Mouse (Mus musculus) right cerebral cortex, postnatal 36 days (tissue): ENCODE results near the gene Drc3.

Source experiments
- DNase-seq, 2 experiments: peaks; one replicate each; pipeline ENCODE4 v3.0.0; 2022; ENCODE audit warnings: low spot score in 2 of 2, mixed read lengths in 1 of 2

Drc3 gene

DNA sequence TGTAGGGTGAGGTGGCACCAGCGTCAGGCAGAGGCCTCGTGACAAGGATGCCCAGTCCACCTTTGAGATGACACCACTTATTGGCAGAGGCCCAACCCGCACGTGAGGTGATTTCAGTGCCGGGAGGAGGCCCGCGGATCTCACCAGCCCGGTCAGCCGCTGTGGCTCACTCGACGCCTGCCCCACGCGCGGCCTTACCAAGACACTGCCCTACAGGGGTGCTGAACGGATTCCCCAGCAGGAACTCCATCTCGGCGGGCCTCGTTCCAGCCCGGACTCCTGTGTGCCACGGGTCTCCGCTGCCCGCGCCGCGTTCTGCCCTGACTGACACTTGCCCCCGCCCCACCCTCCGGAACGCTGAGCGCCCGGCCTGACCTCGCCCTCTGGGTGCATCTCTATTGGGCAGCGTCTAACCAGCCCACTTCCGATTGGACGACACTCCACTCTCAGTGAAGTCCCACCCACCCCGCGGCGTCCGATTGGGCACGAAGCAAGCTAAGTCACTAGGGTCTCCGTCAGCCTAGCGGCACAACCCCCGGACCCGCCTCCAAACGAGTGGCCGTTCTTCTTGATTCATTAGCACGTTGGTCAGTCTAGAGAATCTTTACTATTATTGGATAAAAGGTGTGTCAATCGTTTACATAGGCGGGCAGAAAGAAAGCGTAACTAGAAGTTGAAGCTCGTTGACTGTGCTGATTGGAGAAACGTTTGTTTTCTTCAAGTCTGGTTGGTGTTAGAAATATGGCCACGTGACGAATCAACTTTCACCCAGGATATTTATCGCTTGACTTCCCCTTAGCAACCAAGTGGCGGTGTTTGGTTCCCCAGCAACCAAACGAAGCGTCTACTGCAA, at the start of gene Drc3, which contains the start of gene Tom1l2:
Drc3 (plus strand) TSS at position 771 of the 853 bp plus-strand sequence.
Tom1l2 (minus strand) TSS at position 347 of the 853 bp plus-strand sequence.
- DNase-seq: peak; percentile 100

DNA sequence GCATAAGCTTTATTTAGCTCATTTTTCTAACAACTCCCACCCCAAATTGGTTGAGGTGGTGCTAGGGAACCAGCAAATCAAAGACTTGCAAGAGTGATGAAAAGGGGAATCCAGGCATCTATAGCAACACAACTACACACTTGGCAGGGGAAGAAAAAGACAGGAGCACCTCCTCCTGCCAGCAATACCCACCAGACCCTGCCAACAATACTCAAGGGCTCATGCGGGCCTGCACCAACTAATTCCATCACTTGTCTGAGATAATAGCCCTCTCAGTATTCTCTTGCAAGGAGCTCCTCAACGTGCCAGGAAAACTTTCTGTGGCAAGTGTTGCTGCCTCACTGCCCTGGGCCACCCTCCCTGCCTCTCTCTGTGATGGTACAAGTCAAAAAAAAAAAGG, 49.6 kb upstream of the Drc3 start:
- DNase-seq: no peak

GRCm38 (mm10) chr11:60305611-60306010, 47.5 kb upstream of the Drc3 start:
- DNase-seq: no peak

GRCm38 (mm10) chr11:60306834-60307233, 46.3 kb upstream of the Drc3 start:
- DNase-seq: no peak

GRCm38 (mm10) chr11:60307375-60307825, 45.7 kb upstream of the Drc3 start:
- no peak for DNase-seq

GRCm38 (mm10) chr11:60308061-60308460, 45.1 kb upstream of the Drc3 start:
- no peak for DNase-seq

GRCm38 (mm10) chr11:60308506-60309116, 44.5 kb upstream of the Drc3 start:
- no peak for DNase-seq

DNA sequence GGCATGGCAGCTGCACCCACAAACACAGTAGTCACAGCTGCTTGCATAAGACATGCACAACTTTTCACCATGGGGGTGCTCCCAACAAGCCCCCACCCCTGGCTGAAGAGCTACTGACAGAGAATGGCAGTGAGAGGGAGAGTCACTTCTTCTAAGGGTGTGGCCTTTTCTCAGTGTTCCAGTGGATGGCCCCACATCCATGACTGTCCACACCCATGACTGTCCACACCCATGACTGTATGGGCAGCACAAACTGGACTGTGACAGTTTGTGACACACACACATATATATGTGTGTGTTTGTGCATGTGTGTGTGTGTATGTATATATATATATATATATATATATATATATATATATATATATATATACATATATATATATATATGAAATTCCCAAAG, 43.3 kb upstream of the Drc3 start:
- DNase-seq: no peak

DNA sequence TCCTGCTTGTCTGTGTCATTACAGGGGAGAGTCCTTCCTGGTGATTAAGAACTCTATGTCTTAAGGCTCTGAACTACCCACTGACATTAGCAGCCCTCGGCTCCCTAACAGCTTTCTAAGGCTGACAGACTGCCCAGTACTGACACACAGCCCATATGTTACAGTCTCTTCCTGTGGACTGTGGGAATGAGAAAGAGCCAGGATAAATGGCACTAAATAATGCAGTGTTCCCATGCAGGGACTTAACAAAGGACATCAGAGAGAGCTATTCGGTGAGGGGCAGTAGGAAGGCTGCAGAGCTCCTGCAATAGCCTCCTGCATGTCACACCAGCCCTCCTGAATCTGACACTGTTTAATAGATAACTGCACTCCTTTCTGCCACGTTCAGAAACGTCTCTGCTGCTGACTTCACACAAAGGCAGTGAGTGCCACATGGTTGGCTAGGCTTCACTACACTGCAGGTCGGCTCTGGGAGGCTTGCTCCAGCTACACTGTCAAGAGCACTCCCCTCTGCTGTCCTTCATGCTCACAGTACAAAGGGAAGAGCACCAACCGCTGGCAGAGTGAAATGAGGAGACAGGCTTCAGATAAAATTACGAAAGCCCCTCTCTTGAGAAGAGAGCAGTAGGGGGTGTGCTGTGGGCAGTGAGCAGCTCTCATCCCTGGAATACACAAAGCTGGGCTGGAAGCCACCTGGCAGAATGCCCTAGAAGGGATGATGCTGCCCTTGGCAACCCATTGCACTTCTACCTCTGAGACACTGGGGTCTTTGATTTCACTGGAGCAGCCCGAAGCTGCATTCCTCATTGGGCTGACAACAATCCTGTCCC, 41.9 kb upstream of the Drc3 start:
- peak; percentile 73 to 78 for DNase-seq

DNA sequence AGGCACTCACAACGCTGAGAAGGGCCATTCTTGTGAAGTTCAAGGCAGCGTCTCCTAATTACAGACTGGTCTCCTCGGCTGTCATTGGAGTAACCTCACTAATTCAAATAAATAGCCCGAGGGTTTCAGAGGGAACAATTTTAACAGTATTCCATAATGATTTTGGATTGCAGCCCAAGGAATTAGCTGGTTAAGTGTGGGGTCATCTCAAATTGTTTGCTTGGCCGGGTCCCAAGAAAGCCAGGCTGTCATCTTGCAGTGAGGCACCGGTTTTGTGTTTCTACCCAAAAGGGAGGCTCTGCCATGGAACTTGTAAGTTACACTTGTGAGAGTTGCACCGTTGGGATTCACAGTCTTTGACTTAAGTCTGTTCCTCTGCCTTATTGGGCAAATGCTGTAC, 36.9 kb upstream of the Drc3 start:
- DNase-seq: no peak

DNA sequence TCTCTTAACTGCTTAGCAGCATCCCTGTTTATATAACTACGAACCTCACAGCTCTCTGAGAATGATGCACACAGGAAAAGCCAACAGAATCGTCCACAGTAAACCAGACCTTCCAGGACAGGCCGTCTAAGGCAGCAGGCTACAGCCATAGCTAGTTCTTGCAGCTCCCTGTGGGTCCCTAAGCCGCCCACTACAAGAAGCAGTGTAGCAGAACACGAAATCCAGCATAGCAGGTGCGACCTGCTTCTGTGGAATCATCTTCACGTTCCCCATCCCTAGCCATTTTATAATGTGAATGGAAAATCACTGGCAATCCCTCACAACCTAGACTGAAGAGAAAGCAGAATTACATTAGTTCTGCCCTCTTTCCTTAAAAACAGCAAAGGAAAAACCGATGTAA, 36.2 kb upstream of the Drc3 start:
- peak in 1 of 2 experiments; percentile 54 for DNase-seq

GRCm38 (mm10) chr11:60317376-60318102, 35.6 kb upstream of the Drc3 start:
- no peak for DNase-seq

- no peak for DNase-seq
Measured at GRCm38 (mm10) chr11:60318716-60319115, 34.4 kb upstream of the Drc3 start.

- no peak for DNase-seq
Measured at GRCm38 (mm10) chr11:60319257-60320066, 33.7 kb upstream of the Drc3 start.

DNA sequence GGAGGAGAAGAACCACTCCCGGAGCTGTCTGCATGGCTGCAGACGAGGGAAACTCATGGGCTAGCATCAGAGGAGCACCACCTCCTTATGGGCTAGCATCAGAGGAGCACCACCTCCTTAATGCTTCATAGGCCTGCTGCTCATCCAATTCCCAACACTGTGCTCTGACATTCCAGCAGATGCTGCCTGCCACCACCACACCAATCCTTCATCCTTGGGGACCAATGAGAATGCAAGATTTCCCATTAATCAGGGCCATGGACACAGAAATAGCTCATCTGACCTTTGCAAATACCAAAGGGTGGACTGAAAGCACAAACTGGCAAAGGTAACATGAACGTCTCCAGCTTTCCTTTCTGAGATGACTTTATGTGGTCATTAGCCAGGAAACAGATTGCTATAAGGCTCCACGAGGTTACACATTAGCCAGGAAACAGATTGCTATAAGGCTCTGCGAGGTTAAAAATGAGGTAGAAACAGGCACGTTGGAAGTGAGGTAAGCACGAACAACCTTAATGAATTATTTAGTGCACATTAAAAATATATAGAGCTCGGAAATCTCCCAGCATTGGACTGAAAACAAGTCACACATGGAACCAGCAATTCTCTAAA, 32.6 kb upstream of the Drc3 start:
- no peak for DNase-seq

- no peak for DNase-seq
Measured at GRCm38 (mm10) chr11:60321438-60321837, 31.7 kb upstream of the Drc3 start.

- no peak for DNase-seq
Measured at GRCm38 (mm10) chr11:60323731-60324130, 29.4 kb upstream of the Drc3 start.

DNA sequence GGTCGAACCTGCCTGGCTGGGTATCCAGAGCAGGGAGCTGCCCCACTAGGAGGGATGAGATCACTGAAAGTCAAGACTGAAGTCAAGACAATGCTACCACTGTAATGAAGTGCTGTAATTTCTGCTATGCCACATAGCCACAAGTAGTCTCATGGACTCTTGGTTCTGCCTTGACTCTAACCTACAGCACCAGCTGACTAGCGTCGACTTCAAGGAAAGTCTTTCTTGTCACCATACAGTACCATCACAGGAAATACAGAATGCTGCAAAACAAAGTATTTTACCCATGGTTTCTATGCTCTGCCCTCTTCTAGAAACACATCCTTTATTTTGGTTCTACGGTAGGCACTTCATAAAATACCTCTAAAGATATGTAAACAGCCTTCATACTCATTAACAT, 22.6 kb upstream of the Drc3 start:
- DNase-seq: no peak

- DNase-seq: peak in 1 of 2 experiments; percentile 43
Measured at GRCm38 (mm10) chr11:60333461-60333860, 19.7 kb upstream of the Drc3 start.

DNA sequence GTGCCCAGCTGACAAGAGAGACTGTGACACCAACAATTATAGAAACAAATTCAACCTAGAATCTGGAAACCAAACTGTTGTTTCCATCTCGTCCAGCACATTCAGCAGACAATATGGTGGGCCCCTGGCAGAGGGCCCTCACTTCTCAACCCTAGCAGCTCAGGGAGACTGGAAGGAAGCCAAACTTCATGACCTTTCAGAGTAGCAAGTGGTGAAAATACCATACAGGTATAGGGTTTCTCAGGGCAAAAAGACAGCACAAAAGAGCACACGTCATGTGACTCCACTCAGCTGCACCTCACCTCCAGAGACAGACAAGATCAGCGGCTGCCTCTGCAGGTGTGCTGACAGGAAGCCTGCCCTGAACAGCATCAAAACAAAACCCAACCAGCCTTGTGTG, 19.0 kb upstream of the Drc3 start:
- DNase-seq: no peak
